Mouse (Mus musculus): Measurements from ENCODE around the gene Xcl1.

Gene Xcl1

DNA sequence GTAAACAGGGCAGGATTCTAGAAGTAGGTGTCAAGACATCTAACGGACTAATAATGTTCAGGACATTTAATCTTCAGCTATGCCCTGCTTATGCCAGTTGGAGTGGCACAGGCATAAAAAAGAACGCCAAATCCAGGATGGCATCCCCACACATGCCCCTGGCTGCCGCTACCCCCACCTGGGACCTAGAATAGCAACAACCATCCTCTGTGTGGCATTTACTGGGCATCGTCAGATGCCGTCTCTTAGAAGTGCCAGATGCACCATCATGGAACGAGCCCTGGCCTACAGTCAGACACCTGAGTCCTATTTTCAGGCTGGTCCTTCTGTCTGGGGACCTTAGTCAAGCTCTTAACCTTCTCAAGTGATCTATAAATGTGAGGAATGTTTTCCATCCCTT, 34.6 kb downstream of the Xcl1 start:
- DNase-seq = no peak

DNA sequence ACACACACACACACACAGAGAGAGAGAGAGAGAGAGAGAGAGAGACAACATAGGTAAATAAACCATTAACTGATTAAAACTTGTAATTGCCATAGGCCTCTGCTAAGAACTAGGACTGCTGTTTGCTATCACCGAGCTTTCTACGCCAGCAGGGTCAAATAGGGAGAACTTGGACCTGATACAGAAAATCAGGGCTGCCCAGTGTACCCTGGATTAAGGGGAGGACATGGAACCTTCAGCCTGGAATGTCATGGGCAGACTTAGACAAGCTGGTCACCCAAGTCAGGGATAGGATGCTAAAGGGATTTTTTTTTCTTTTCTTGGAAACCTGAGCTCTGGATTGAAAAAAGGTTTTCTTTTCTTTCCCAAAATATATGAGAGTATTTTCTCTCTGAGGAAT, 35.1 kb downstream of the Xcl1 start:
- DNase-seq = no peak

DNA sequence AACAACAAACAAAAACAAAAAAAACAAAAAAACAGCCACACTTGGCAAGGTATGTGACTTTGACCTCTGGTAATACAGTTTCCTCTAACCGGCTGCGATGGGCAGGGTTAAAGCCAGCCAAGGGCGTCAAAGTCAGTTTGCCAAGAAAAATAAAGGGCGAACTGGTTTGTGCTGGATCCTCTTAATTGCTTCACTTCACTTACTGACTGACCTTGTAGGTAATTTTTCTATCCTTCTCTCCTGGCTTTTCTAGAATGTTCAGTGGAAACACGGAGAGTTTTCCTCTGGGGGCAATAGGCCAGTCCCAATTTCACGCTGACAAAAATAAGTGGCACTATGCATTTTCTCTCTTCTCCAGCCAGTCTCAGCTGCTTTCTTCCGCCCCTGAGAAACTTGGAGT, 35.8 kb downstream of the Xcl1 start:
- DNase-seq = no peak

DNA sequence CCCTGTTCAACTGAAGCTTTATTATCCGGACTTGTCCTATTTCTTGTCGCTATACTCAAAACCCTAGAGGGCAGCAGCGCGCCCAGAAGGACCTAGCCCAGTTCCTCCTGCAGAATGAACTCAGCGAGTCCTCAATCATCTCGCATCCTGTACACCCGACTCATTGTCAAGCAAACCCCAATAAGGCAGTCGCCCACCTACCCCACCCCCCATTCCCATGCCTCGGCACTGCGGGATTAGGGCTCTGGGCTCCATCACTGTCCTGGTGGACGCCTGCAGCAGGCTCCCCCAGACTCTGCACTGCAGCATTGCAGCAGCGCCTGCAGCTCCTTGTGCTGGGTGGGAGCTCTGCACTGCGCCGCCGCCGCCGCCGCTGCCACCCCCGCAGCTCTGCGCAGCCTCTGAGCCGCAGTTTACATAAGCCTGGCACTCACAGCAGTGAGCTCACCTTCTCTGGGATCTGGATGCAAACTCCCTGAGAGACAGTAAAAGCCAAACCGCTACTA, 36.4 kb downstream of the Xcl1 start:
- peak; percentile 86 for DNase-seq

DNA sequence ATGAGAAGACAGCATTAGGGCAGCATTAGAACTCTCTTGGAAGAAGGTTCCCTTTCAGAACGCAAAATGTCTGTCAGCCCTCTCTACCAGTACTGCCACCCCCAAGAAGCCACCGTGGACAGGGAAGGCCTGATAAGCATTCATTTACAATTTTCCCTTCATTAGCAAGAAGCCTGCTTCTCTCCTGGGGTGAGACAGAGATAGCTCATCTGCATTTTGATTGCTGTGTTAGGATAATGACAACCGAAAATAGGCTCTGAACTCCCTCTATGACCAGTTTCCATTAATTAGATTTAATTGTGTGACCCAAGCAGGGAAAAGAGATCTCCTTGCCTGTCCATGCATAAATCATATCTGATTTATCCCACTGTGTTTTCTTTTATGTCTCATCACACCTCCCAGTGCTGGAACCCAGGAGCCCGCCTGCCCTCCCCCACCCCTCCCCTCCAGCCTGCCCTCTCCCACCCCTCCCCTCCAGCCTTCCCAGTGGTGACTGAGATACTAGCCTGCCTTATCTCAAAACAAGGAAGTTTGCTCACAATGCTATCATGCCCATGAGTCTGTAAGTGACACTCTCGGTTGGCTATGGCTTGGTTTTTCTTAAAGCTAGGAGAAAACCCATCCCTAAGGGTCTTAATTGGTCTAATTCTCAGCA, 38.0 kb downstream of the Xcl1 start:
- no peak for DNase-seq

DNA sequence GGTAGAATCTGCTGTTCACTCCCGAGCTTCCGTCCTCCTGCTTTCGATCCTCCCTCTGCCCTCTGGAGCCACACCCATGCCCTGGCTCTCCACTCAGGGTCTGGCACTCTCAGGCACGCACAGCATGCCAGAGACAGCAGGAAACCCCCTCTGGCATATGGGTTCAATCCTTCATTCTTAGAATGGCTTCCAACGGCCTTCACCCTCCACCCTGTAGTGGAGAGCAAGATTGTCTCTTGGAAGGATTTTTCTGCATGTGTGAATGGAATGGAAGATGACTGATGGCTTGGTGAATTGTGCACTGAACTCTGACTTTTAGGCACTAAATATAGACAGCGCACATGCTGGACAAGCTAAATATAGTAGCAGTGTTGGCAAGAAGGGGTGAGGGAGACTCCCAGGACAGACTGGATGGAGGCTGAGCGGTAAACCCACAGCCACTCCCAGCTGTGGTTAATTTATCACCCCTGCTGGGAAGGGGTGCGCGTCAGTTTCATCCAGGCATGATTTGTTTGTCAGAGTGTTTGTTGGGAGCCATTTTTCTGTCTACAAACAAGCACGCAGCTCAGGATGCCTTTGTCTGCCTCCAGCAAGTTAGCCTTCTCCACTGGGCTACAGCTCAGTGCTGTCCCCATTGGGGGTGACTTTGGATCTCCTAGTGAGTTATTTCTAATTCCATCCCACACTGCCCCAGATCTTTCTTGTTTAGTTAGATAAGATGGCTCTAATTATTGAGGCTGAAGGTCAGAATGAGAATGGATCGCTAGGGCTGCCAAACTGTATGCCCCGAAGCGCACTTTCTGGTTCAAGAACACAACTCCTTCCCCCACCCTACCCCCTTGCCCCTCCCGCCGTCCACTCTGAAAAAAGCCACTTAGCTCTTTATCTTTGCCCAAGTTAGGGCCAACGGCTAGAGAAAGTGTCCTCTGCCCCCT, 38.8 kb downstream of the Xcl1 start:
- no peak for DNase-seq

DNA sequence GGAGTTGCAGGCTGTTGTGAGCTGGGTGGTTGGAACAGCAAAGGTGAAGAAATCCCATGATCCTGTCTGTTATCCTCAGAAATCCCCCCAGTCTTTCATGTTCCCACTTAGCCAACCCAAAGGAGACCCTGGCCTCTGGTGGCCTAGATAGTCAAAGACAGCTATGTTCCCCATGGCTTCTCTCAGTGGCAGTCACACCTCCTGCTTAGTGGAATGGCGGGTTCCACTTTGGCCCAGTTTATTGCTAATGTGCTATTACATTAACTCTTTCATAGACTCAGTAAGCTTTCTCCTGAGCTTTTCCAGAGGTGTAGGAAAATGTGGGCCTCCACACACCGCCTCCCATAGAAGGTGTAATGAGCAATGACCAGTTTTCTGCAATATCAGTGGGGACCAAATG, 39.5 kb downstream of the Xcl1 start:
- DNase-seq = no peak

DNA sequence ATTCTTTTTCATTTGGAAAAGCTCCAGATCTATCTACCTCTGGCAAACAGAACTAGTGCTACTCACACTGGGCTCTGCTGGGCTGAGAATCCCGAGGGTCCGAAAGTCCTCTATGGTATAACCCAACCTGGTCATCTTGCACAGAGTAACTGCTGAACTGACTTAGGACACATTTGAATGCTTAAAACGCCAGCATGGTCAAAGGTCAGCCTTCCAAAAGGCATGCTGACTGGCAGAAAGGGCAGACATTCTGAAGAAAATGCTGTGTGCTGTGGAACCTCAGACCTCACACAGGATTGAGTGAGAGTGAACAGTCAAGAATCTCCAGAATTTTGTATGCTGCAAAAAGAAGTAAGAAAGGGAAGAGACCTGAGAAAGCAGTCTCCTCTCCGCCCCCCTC, 45.0 kb downstream of the Xcl1 start:
- DNase-seq = no peak

DNA sequence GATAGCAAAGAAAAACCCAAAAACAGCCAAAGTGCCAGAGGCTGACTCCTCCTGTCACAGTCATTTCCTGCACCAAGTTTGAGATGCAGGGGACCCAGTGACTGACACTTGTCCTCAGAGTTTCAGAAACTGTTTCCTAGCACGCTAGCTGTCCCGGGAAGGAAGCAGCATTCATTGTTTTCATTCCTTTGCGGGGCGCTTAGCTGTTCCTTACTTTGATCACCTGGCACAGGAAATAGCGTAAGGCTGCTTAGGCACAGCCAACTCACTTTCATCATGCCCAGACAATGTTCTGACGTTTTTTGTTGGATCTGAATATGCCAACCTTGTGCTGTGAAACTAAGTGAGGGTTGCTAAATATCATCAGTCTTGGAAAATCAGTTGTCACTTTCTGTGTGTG, 46.8 kb downstream of the Xcl1 start:
- DNase-seq = no peak

DNA sequence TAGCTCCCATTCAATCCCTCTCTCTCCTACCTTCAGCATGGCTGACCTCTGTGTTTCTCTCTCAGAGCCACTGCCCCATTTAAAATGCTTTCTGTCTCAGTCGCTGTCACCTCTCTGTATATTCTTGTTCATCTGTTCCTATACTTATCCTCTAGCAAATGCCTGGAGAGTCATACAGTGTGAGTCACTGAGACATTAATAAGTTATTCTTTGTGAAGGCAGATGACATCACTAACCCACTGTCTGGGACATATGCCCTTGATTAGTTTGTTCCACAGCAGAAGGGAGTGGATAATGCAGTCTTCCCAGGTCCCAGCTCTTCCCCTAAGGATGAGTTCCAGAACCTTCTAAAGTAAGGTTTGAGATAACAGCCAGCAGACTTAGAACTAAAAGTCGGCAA, 47.6 kb downstream of the Xcl1 start:
- no peak for DNase-seq

DNA sequence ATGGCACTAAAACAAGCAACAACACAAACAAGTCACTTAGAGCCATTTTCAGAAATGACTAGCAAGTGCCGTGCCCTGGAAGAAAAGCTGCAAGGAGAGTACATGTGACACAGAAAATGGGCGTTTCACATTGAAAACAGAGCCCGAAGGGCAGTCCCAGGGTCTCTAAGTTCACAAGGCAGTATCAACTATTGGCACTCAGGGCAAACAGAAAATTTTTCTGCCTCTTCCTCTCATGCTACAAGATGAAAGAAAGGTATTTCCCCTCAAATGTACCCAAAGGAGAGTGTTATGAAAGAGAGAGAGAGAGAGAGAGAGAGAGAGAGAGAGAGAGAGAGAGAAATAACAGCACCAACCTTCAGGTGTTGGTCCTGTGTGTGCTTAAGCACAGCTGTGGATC, 53.4 kb downstream of the Xcl1 start:
- no peak for DNase-seq

Measured in thymus, postnatal 4 days (tissue).